Mouse (Mus musculus) gastrocnemius, postnatal 36 days (tissue): ENCODE results near the gene Ubqlnl. TPM values are rescaled to one million over a fixed set of nuclear protein-coding genes. Genes with fewer than 3 reads are reported as not detected.

Experiments used
- DNase-seq, 2 experiments: peaks; one replicate each; pipeline ENCODE4 v3.0.0; 2022
- intact Hi-C: fragments of 180-260 bp; cut with DNase I; formaldehyde crosslinking; loops from one replicate; pipeline ENCODE4 v1.15.1; 2025
- long read RNA-seq, 2 experiments: library from polyadenylated mRNA; stranded (forward); transcript quantifications; one replicate each; pipeline ENCODE4 v2.0.0; 2021
- total RNA-seq, 2 experiments: library from RNA; stranded (reverse); gene quantifications; 2 replicates each; pipeline ENCODE4 v1.2.3; 2021

Ubqlnl gene
- not detected for total RNA-seq
- long read RNA-seq, experiment 1, result 0 reads
- long read RNA-seq, experiment 2, result 0 reads

DNA sequence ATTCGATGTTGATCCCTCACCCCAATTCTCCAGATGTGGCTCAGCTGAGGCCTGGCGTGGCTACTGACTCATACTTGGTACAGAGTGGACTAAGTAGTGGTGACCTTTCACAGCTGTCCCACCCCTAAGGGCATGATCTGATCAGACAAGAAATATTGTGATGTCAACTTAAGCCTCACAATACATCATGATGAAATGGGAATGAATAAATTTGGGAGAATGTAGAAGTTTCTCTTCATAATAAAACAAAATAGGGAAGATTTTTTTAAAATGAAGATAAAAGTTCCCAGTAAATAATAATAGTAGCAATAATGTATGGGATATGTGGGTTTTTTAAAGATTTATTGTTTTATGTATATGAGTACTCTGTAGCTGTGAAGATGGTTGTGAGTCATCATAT is at the start of gene Ubqlnl:
Gene Ubqlnl, minus strand, starts transcription at position 101 of the 400 bp plus-strand sequence.
- intact Hi-C loops, result no loop called here
- DNase-seq, result no peak

DNA sequence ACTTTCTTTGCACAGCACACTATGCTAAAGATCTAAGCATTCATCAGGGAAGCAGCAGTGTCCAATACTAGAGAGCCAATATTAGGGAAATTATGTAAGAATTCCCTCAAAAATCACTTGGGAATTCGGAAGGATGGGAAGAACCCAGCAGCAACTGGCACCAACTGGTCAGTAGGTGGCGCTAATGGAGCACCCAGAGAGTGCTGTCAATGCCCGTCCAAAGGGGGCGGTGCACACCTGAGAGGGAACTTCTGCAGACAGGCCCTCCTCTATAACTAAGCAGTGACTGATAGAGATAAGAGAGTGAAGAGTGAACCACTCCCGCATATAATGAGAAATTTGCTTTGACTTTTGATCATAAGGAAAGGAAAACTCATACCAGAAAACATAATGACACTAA is 49.5 kb upstream of the Ubqlnl start:
- DNase-seq, result peak; percentile 20 to 53
- intact Hi-C loops, result loop anchor here (5.0 kb wide), 1 partner anchor 32 kb away; no protein-coding TSS in a partner anchor

- intact Hi-C loops, result loop anchor here (5.0 kb wide), 1 partner anchor 36 kb away; no protein-coding TSS in a partner anchor
These were observed 45.5 kb upstream of the Ubqlnl start, which contains the start of gene Olfr649 for GRCm38 (mm10) chr7:104195885-104196284. Gene Olfr649, minus strand, starts transcription at chr7:104195985.

GRCm38 (mm10) chr7:104191275-104191674 is 40.9 kb upstream of the Ubqlnl start:
- no peak for DNase-seq
- intact Hi-C loops, result no loop called here

More at GRCm38 (mm10) chr7:104195885-104196284, 45.5 kb upstream of the Ubqlnl start, which contains the start of gene Olfr649:
- DNase-seq, result no peak

GRCm38 (mm10) chr7:104183292-104183691 is 32.9 kb upstream of the Ubqlnl start, which contains the start of gene Olfr648:
Gene Olfr648, minus strand, starts transcription at chr7:104183392.
- DNase-seq, result no peak
- intact Hi-C loops, result no loop called here

- DNase-seq, result no peak
- intact Hi-C loops, result no loop called here
These were observed 28.7 kb upstream of the Ubqlnl start for GRCm38 (mm10) chr7:104179074-104179473.

- intact Hi-C loops, result no loop called here
- no peak for DNase-seq
These were observed 28.2 kb upstream of the Ubqlnl start for GRCm38 (mm10) chr7:104178422-104179054.

DNA sequence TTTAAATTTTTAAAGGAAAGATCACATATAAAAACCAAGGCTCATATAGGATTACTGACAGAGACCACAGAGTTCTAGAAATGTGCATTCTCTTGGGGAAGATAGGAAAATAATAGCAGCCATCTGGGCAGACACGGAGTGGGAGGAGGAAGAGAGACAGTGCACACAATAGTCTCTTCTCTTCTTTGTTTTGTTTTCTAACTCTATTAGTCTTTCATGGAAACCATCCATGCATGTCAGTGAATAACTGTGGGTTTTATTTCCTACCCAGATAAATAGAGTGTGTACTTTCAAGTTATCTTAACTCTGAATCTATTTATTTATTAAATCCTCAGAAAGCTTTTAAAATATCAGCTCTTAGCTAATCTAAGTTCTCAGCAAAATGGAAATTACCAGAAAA is 24.7 kb upstream of the Ubqlnl start:
- DNase-seq, result no peak
- intact Hi-C loops, result no loop called here

DNA sequence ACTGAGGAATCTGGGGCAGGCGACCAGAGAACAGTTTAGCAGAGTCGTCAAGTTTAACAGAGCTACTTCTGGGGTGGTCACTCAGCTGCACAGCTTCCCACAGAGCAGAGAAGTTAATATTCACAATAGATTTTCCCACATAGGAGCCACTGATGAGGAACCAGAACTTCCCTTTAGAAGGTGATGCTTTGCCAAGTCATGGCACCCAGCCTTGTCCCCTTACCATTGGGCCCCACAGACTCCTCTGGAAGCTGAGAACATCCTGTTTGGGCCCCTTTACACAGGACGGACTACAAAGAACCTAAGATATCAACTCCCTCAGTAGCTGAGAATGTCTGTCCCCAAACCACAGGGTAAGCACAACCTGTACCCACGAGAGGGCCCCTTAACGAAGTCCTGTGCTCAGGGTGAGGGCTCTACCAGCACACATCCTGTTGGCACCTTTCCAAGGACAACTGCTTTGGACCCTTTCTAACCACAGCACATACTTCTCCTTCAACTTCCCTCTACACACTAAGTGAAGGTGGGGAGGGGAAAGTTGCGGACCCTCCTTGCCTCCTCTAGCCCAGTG is 19.4 kb upstream of the Ubqlnl start:
- DNase-seq, result no peak
- intact Hi-C loops, result no loop called here

GRCm38 (mm10) chr7:104167105-104167504 is 16.7 kb upstream of the Ubqlnl start:
- intact Hi-C loops, result no loop called here
- no peak for DNase-seq

- intact Hi-C loops, result no loop called here
- DNase-seq, result no peak
These were observed 7.2 kb downstream of the Ubqlnl start, which contains the start of gene Ubqln3 for GRCm38 (mm10) chr7:104143179-104143578. Gene Ubqln3, minus strand, starts transcription at chr7:104143279.

DNA sequence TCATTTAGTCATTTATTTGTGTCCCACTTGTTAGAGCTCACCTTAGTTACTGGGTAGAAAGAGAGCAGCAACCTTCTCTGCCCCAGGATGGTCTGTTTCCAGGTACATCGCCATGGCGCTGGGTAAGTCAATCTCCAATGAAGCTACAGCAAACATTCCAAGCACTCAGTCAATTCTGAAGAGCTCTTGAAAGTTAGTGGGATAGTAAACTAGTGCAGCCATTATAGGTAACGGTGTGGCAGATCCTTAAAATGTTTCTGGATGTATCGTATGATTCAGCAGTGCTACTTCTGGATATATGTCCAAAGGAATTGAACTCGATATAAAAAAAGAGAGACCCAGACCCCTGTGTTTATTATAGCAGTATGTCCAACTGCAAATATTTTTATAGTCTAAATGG is 13.1 kb downstream of the Ubqlnl start, which contains the start of gene Olfr643:
Gene Olfr643, minus strand, starts transcription at position 101 of the 400 bp plus-strand sequence.
- intact Hi-C loops, result no loop called here
- DNase-seq, result no peak

DNA sequence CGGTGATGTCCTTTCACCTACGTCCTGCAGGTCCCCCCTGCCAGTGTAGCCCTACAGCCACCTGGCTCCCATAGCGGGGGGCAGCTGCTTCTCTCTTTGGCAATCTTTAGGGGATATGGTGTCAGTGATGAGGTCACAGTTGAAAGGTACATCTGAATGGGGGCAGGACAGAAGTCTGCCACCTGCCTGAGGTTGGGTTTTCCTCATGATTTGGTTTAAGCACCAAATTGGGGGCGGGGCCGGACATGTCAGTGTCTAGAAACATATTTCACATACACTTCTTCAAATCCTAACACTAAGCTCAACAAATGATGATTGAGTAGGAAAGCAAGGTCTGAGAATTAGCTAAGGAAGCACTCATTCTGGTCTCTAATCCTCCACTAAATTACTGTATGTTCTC is 20.6 kb downstream of the Ubqlnl start, which contains the start of gene Ubqln5:
Gene Ubqln5, minus strand, starts transcription at position 101 of the 400 bp plus-strand sequence.
- intact Hi-C loops, result no loop called here
- no peak for DNase-seq

GRCm38 (mm10) chr7:104104757-104104972 is 45.7 kb downstream of the Ubqlnl start, which contains the start of gene Olfr646:
Gene Olfr646, plus strand, starts transcription at chr7:104104873.
- no peak for DNase-seq
- intact Hi-C loops, result no loop called here

DNA sequence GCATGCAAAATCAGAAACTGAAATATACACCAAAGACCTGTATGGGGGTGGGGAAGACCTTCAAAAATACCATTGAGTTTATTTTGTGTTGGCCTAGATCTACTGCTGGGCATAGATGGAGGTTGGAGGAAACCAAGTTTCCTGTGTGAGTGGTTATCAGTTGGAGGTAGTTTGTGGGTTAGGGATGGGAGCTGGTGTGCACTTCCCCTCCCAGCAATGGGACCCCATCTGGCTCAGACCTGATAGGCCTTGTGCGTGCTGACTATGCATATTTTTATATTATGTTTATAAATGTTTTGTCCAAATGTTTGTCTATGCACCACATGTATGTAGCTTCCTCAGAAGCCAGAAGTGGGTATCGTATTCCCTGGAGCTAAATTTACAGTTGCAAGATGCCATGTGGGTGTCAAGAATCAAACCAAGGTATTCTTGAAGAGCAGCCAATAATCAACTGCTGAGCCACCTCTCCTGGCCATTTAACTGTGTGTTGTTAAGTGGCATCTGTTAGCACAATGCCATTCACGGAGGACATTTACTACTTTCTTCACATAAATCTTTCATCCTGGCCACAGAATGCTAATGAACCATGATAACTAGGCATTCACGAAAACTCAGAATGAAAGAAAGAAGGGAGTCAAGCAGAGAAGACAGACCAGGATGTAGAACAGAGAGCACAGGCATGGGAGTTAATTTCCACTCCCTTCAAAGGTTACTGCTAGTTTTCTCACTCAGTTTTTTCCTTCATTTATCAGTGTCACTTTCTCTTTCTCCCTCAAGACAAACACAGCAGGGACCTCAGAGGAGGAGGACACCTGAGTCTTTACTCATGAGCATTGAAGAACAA is 46.2 kb downstream of the Ubqlnl start:
- no peak for DNase-seq
- intact Hi-C loops, result no loop called here

Other genes with a start within 250 kb of the Ubqlnl start
- not detected for gene Olfr65, start 247.1 kb downstream of the Ubqlnl start, total RNA-seq
- gene Olfr631, start 221.7 kb downstream of the Ubqlnl start, total RNA-seq, result not detected
- not detected for gene Olfr632, start 216.2 kb downstream of the Ubqlnl start, total RNA-seq
- gene Olfr633, start 206.1 kb downstream of the Ubqlnl start, total RNA-seq, result not detected
- not detected for gene Olfr635, start 179.4 kb downstream of the Ubqlnl start, total RNA-seq
- gene Olfr638, start 151.8 kb downstream of the Ubqlnl start, total RNA-seq, result not detected
- gene Olfr639, start 133.3 kb downstream of the Ubqlnl start, total RNA-seq, result not detected
- not detected for gene Olfr640, start 125.0 kb downstream of the Ubqlnl start, total RNA-seq
- not detected for gene Olfr641, start 115.1 kb downstream of the Ubqlnl start, total RNA-seq
- gene Olfr642, start 97.9 kb downstream of the Ubqlnl start, total RNA-seq, result not detected
- gene 4930516K23Rik, start 89.1 kb downstream of the Ubqlnl start, total RNA-seq, result not detected
- not detected for gene Olfr644, start 78.7 kb downstream of the Ubqlnl start, total RNA-seq
- gene Olfr645, start 65.1 kb downstream of the Ubqlnl start, total RNA-seq, result not detected
- gene Olfr646, start 45.7 kb downstream of the Ubqlnl start, total RNA-seq, result not detected
- gene Ubqln5, start 20.7 kb downstream of the Ubqlnl start, total RNA-seq, result not detected
- gene Olfr643, start 13.2 kb downstream of the Ubqlnl start, total RNA-seq, result not detected
- not detected for gene Ubqln3, start 7.3 kb downstream of the Ubqlnl start, total RNA-seq
- gene Olfm5, start 14.3 kb upstream of the Ubqlnl start, total RNA-seq, result not detected
- gene Olfr648, start 32.8 kb upstream of the Ubqlnl start, total RNA-seq, result not detected
- not detected for gene Olfr649, start 45.4 kb upstream of the Ubqlnl start, total RNA-seq
- gene Trim6, start 68.2 kb upstream of the Ubqlnl start, total RNA-seq, result under 1 TPM in 1 of 2 experiments, not detected in 1; 0.20 TPM
- 1 to 10 TPM in 1 of 2 experiments, under 1 TPM in 1; 0.67 to 1.4 TPM for gene Trim34a, start 93.9 kb upstream of the Ubqlnl start, total RNA-seq
- gene Trim5, start 137.5 kb upstream of the Ubqlnl start, total RNA-seq, result under 1 TPM; 0.62 to 0.66 TPM
- gene Trim12a, start 164.9 kb upstream of the Ubqlnl start, total RNA-seq, result 1 to 10 TPM; 2.3 to 2.4 TPM
- under 1 TPM in 1 of 2 experiments, not detected in 1; 0.39 TPM for gene Trim34b, start 178.9 kb upstream of the Ubqlnl start, total RNA-seq
- 1 to 10 TPM; 1.8 to 2.0 TPM for gene Trim12c, start 202.8 kb upstream of the Ubqlnl start, total RNA-seq
- not detected for gene Trim30b, start 219.3 kb upstream of the Ubqlnl start, total RNA-seq